Mouse (Mus musculus) frontal cortex, adult 2 months (tissue): ENCODE data around the gene Clasp1. TPM values are rescaled to one million over a fixed set of nuclear protein-coding genes. Genes with fewer than 3 reads are reported as not detected.
"Not testable (repeated sequence)": the region's sequence is repeated elsewhere in the genome, so short reads cannot be mapped to it uniquely, and the experiment has no call there.

Source experiments
- DNase-seq, 2 experiments: peaks; one replicate each; pipeline ENCODE4 v3.0.0; 2022; ENCODE audit warnings: low spot score in 1 of 2; ENCODE audit errors: extremely low spot score in 1 of 2
- polyA plus RNA-seq: library from polyadenylated mRNA; depleted of rRNA; stranded (reverse); fragments of >200 nt; gene quantifications from 2 replicates; pipeline ENCODE4 v1.2.3, GENCODE M21; 2012

Gene Clasp1
- polyA plus RNA-seq, 1 experiment: 68.8 TPM

GRCm38 (mm10) chr1:118554961-118555360 lies 166.1 kb downstream of the Clasp1 start:
- no peak for DNase-seq

- DNase-seq: no peak
These were observed 170.9 kb downstream of the Clasp1 start for GRCm38 (mm10) chr1:118559716-118560115.

- no peak for DNase-seq
These were observed 175.7 kb downstream of the Clasp1 start for GRCm38 (mm10) chr1:118564561-118564960.

GRCm38 (mm10) chr1:118567659-118568058 lies 178.8 kb downstream of the Clasp1 start:
- no peak for DNase-seq

GRCm38 (mm10) chr1:118580174-118580702 lies 191.4 kb downstream of the Clasp1 start:
- DNase-seq: no peak

GRCm38 (mm10) chr1:118581179-118581578 lies 192.3 kb downstream of the Clasp1 start:
- DNase-seq: no peak

GRCm38 (mm10) chr1:118589721-118590120 lies 200.9 kb downstream of the Clasp1 start:
- no peak for DNase-seq

GRCm38 (mm10) chr1:118592933-118593332 lies 204.1 kb downstream of the Clasp1 start:
- DNase-seq: no peak

GRCm38 (mm10) chr1:118595395-118595794 lies 206.5 kb downstream of the Clasp1 start:
- DNase-seq: no peak

- DNase-seq: no peak
These were observed 208.8 kb downstream of the Clasp1 start for GRCm38 (mm10) chr1:118597475-118598213.

- DNase-seq: no peak
These were observed 209.5 kb downstream of the Clasp1 start for GRCm38 (mm10) chr1:118598339-118598738.

- no peak for DNase-seq
These were observed 224.8 kb downstream of the Clasp1 start for GRCm38 (mm10) chr1:118613631-118614183.

- not testable (repeated sequence) for DNase-seq
These were observed 232.2 kb downstream of the Clasp1 start for GRCm38 (mm10) chr1:118621055-118621454.

GRCm38 (mm10) chr1:118622857-118623256 lies 234.0 kb downstream of the Clasp1 start:
- DNase-seq: no peak

GRCm38 (mm10) chr1:118625461-118625860 lies 236.6 kb downstream of the Clasp1 start:
- no peak for DNase-seq

- no peak for DNase-seq
These were observed 237.1 kb downstream of the Clasp1 start for GRCm38 (mm10) chr1:118625921-118626320.

GRCm38 (mm10) chr1:118626452-118626851 lies 237.6 kb downstream of the Clasp1 start:
- DNase-seq: no peak

- peak in 1 of 2 experiments; percentile 53 for DNase-seq
These were observed 239.1 kb downstream of the Clasp1 start, which contains the start of gene Tfcp2l1 for GRCm38 (mm10) chr1:118627781-118628464. Gene Tfcp2l1 (plus strand): TSS chr1:118627945.

- no peak for DNase-seq
These were observed 244.6 kb downstream of the Clasp1 start for GRCm38 (mm10) chr1:118633415-118633980.

- no peak for DNase-seq
These were observed 253.6 kb downstream of the Clasp1 start for GRCm38 (mm10) chr1:118642296-118642999.
